Comparison of ENCODE assay signal across 42 mouse cellular contexts in genomic region chr14:21763736-21764135, GRCm38 (mm10). TPM values are rescaled to one million over a fixed set of nuclear protein-coding genes. Genes with fewer than 3 reads are reported as not detected.
"Had no signal": no experiment of that assay in that cellular context is flagged by ENCODE, and none has a peak within 500 bp of the region (broad histone marks: within the 10 kb centered on the region; RNA-seq: fewer than 3 reads in every experiment).

No protein-coding gene starts in this region.

- H3K9ac ChIP-seq: limb, embryonic 12.5 days; limb, embryonic 13.5 days; limb, embryonic 15.5 days; liver, embryonic 12.5 days; liver, embryonic 13.5 days; liver, embryonic 14.5 days; liver, embryonic 15.5 days; liver, postnatal 0 days; lung, embryonic 14.5 days; lung, embryonic 15.5 days; midbrain, embryonic 12.5 days; midbrain, embryonic 15.5 days; neural tube, embryonic 12.5 days had no signal

- H3K4me3 ChIP-seq: limb, embryonic 10.5 days; limb, embryonic 12.5 days; limb, embryonic 13.5 days; limb, embryonic 15.5 days; liver, embryonic 12.5 days; liver, embryonic 13.5 days; liver, embryonic 15.5 days; lung, embryonic 15.5 days; megakaryocyte, embryonic 14.5 days; midbrain, embryonic 10.5 days; midbrain, embryonic 12.5 days; midbrain, embryonic 15.5 days; myocyte; neural tube, embryonic 12.5 days had no signal

- H3K9me3 ChIP-seq: limb, embryonic 10.5 days; limb, embryonic 12.5 days; limb, embryonic 13.5 days; limb, embryonic 15.5 days; liver, embryonic 12.5 days; liver, embryonic 13.5 days; liver, embryonic 15.5 days; lung, embryonic 15.5 days; megakaryocyte, embryonic 14.5 days; midbrain, embryonic 10.5 days; midbrain, embryonic 12.5 days; midbrain, embryonic 15.5 days; neural tube, embryonic 12.5 days had no signal

- H3K36me3 ChIP-seq: limb, embryonic 10.5 days; limb, embryonic 12.5 days; limb, embryonic 13.5 days; limb, embryonic 15.5 days; liver, embryonic 12.5 days; liver, embryonic 13.5 days; liver, embryonic 15.5 days; lung, embryonic 15.5 days; midbrain, embryonic 10.5 days; midbrain, embryonic 12.5 days; midbrain, embryonic 15.5 days; neural tube, embryonic 12.5 days had no signal

- DNase-seq: left cerebral cortex, postnatal 4 days; liver; liver, embryonic 13.5 days; liver, postnatal 0 days; lung, adult 18-20 months; lung, adult 2 months; lung, embryonic 14.5 days; lung, postnatal 10 days; lung, postnatal 14 days; lung, postnatal 36 days; lung, postnatal 4 days; midbrain, embryonic 14.5 days had no signal

- H3K27ac ChIP-seq: limb, embryonic 10.5 days; limb, embryonic 12.5 days; limb, embryonic 13.5 days; limb, embryonic 15.5 days; liver, embryonic 12.5 days; liver, embryonic 13.5 days; liver, embryonic 14.5 days; liver, embryonic 15.5 days; lung, embryonic 15.5 days; macrophage; midbrain, embryonic 10.5 days; midbrain, embryonic 12.5 days; midbrain, embryonic 15.5 days; neural tube, embryonic 12.5 days had no signal

- ATAC-seq: liver, embryonic 12.5 days; liver, postnatal 0 days; lung, postnatal 0 days; midbrain, embryonic 15.5 days; midbrain, embryonic 16.5 days had no signal

- H3K27me3 ChIP-seq: limb, embryonic 12.5 days; limb, embryonic 13.5 days; limb, embryonic 15.5 days; liver, embryonic 12.5 days; liver, embryonic 13.5 days; liver, embryonic 15.5 days; lung, embryonic 15.5 days; megakaryocyte, embryonic 14.5 days; midbrain, embryonic 12.5 days; midbrain, embryonic 15.5 days; neural tube, embryonic 12.5 days had no signal

- H3K4me2 ChIP-seq: limb, embryonic 12.5 days; limb, embryonic 13.5 days; limb, embryonic 15.5 days; liver, embryonic 11.5 days; liver, embryonic 12.5 days; liver, embryonic 13.5 days; liver, embryonic 15.5 days; lung, embryonic 14.5 days; lung, embryonic 15.5 days; midbrain, embryonic 11.5 days; midbrain, embryonic 12.5 days; midbrain, embryonic 15.5 days; neural tube, embryonic 12.5 days had no signal

RNA-seq across cellular contexts. Expression of gene Dusp13, which starts 12.8 kb away (rescaled TPM):
- total RNA-seq: left cerebral cortex, postnatal 36 days; left cerebral cortex, postnatal 4 days; liver, adult 2 months; megakaryocyte progenitor cell, adult 5-6 weeks; megakaryocyte, adult 5-6 weeks; megakaryocyte-erythroid progenitor cell, adult 5-6 weeks; midbrain, postnatal 0 days; monocyte, adult 5-6 weeks had no signal
- polyA plus RNA-seq: limb, embryonic 10.5 days; limb, embryonic 12.5 days; liver, embryonic 11.5 days; liver, embryonic 12.5 days; liver, embryonic 13.5 days; liver, postnatal 0 days; lung, embryonic 14.5 days; lung, embryonic 15.5 days; midbrain, embryonic 10.5 days; midbrain, embryonic 11.5 days; midbrain, embryonic 12.5 days; midbrain, embryonic 14.5 days; midbrain, embryonic 15.5 days; midbrain, embryonic 16.5 days; midbrain, postnatal 0 days; neural tube, embryonic 11.5 days had no signal

RNA-seq across cellular contexts. Expression of gene Dupd1, which starts 49.4 kb away (rescaled TPM):
- total RNA-seq: left cerebral cortex, postnatal 10 days; left cerebral cortex, postnatal 14 days; left cerebral cortex, postnatal 4 days; liver, adult 2 months; megakaryocyte progenitor cell, adult 5-6 weeks; megakaryocyte, adult 5-6 weeks; megakaryocyte-erythroid progenitor cell, adult 5-6 weeks; monocyte, adult 5-6 weeks had no signal
- polyA plus RNA-seq: liver, adult 2 months; liver, embryonic 12.5 days; liver, embryonic 13.5 days; liver, embryonic 14.5 days; liver, postnatal 0 days; lung, embryonic 14.5 days; lung, embryonic 15.5 days; lung, embryonic 16.5 days; macrophage; midbrain, embryonic 10.5 days; midbrain, embryonic 11.5 days; midbrain, embryonic 12.5 days; midbrain, embryonic 14.5 days; midbrain, embryonic 15.5 days; neural tube, embryonic 12.5 days had no signal
